In genomic region chr5:139510682-139511366, GRCm38 (mm10) we compare ENCODE assay signal across 9 mouse cellular contexts. TPM values are rescaled to one million over a fixed set of nuclear protein-coding genes. Genes with fewer than 3 reads are reported as not detected.
DNase-seq lines count a peak whose midpoint lies in the region; ATAC-seq and TF ChIP-seq lines count a peak whose summit lies in the region.
"Had no signal": no experiment of that assay in that cellular context is flagged by ENCODE, and none has a peak within 500 bp of the region (broad histone marks: within the 10 kb centered on the region; RNA-seq: fewer than 3 reads in every experiment).

No protein-coding gene starts in this region.

- no peak for TF ChIP-seq POLR2A in liver, adult 2 months (IDR thresholded peaks at IDR 0.05; ENCODE audit: extremely low read depth, insufficient read depth, low read length)

- intact Hi-C loops in left cerebral cortex, postnatal 36 days (cut with DNase I), result no loop called here

- no peaks in the 10 kb centered on the region for H3K36me3 ChIP-seq in liver, adult 2 months (ENCODE audit: control insufficient read depth, insufficient read depth, low read length)
- H3K36me3 ChIP-seq in liver, embryonic 11.5 days (ENCODE audit: control insufficient read depth, insufficient read depth, low read length), result no peaks in the 10 kb centered on the region
- H3K36me3 ChIP-seq in kidney, embryonic 16.5 days (ENCODE audit: insufficient read depth, low read length), result no peaks in the 10 kb centered on the region
- H3K36me3 ChIP-seq in stomach, postnatal 0 days (ENCODE audit: control insufficient read depth, insufficient read depth, low read length), result no peaks in the 10 kb centered on the region
- no peaks in the 10 kb centered on the region for H3K36me3 ChIP-seq in heart, embryonic 11.5 days (ENCODE audit: control insufficient read depth, insufficient read depth, low read length)

- no peak for TF ChIP-seq EP300 in stomach, postnatal 0 days (optimal IDR thresholded peaks at IDR 0.05)

- H3K27ac ChIP-seq in liver, adult 2 months (replicated peaks; ENCODE audit: insufficient read depth, low read depth, low read length), result no peak overlapping the region
- no peak overlapping the region for H3K27ac ChIP-seq in liver, embryonic 11.5 days (ENCODE audit: low read depth, low read length)
- H3K27ac ChIP-seq in kidney, embryonic 16.5 days (ENCODE audit: low read length), result no peak overlapping the region
- no peak overlapping the region for H3K27ac ChIP-seq in stomach, postnatal 0 days (replicated peaks)
- H3K27ac ChIP-seq in heart, embryonic 11.5 days (ENCODE audit: low read depth, low read length), result no peak overlapping the region

- 0 out of 2 replicates have a peak, but pooled peaks have one; percentile 5 for TF ChIP-seq CTCF in liver, adult 2 months (IDR thresholded peaks at IDR 0.05; ENCODE audit: low read depth, low read length)
- peak; percentile 50 for TF ChIP-seq CTCF in stomach, postnatal 0 days (IDR thresholded peaks at IDR 0.05; ENCODE audit: low read depth)

- H3K9me3 ChIP-seq in liver, embryonic 11.5 days (ENCODE audit: control insufficient read depth, low read length), result no peaks in the 10 kb centered on the region
- H3K9me3 ChIP-seq in kidney, embryonic 16.5 days (ENCODE audit: low read length), result no peaks in the 10 kb centered on the region
- no peaks in the 10 kb centered on the region for H3K9me3 ChIP-seq in stomach, postnatal 0 days (ENCODE audit: control insufficient read depth, low read length)
- H3K9me3 ChIP-seq in heart, embryonic 11.5 days (replicated peaks; ENCODE audit: control insufficient read depth, low read length), result 0 out of 2 replicates have a peak, but pooled peaks cover 3% of the 10 kb centered on the region

- WGBS in liver, adult 2 months, result 23% methylated on average over 17 of the region's 17 CpGs
- 20% methylated on average over 17 of the region's 17 CpGs for WGBS in liver, embryonic 11.5 days
- 12% methylated on average over 17 of the region's 17 CpGs for WGBS in kidney, embryonic 16.5 days
- 14% methylated on average over 17 of the region's 17 CpGs for WGBS in stomach, postnatal 0 days
- 16% methylated on average over 17 of the region's 17 CpGs for WGBS in heart, embryonic 11.5 days (ENCODE audit: insufficient replicate concordance)

- DNase-seq in liver, adult 2 months (ENCODE audit: extremely low read depth, low read depth, low spot score), result no peak
- no peak for DNase-seq in liver, embryonic 11.5 days (ENCODE audit: low spot score)
- peak; percentile 18 for DNase-seq in c-Kit-positive CD71-positive TER-119-positive erythroid progenitor cells, embryonic 14.5 days (ENCODE audit: low spot score)
- DNase-seq in stomach, postnatal 0 days (ENCODE audit: low spot score), result peak; percentile 73
- DNase-seq in left cerebral cortex, postnatal 36 days (ENCODE audit: low spot score in 2 of 2), result no peak
- DNase-seq in heart, adult 11 months, result no peak

- no peak overlapping the region for H3K9ac ChIP-seq in liver, adult 2 months (ENCODE audit: low read depth, low read length)
- no peak overlapping the region for H3K9ac ChIP-seq in liver, embryonic 11.5 days (ENCODE audit: low read depth, low read length)
- H3K9ac ChIP-seq in kidney, embryonic 16.5 days (replicated peaks; ENCODE audit: low read length), result no peak overlapping the region
- H3K9ac ChIP-seq in stomach, postnatal 0 days (ENCODE audit: low read length), result no peak overlapping the region
- no peak overlapping the region for H3K9ac ChIP-seq in heart, embryonic 11.5 days (ENCODE audit: low read depth, low read length)

- peaks cover 8% of the 10 kb centered on the region; the same call in 1 of the 2 replicates for H3K27me3 ChIP-seq in liver, adult 2 months (ENCODE audit: control insufficient read depth, insufficient read depth, low read length)
- H3K27me3 ChIP-seq in liver, embryonic 11.5 days (replicated peaks; ENCODE audit: control insufficient read depth, insufficient read depth, low read length), result peaks cover 18% of the 10 kb centered on the region
- 0 out of 2 replicates have a peak, but pooled peaks cover 4% of the 10 kb centered on the region for H3K27me3 ChIP-seq in kidney, embryonic 16.5 days (ENCODE audit: insufficient read depth, low read length)
- H3K27me3 ChIP-seq in stomach, postnatal 0 days (ENCODE audit: control insufficient read depth, insufficient read depth, low read length), result 0 out of 2 replicates have a peak, but pooled peaks cover 3% of the 10 kb centered on the region
- peaks cover 23% of the 10 kb centered on the region for H3K27me3 ChIP-seq in heart, embryonic 11.5 days (ENCODE audit: control insufficient read depth, insufficient read depth, low read length)

- no peak overlapping the region for H3K4me2 ChIP-seq in liver, embryonic 11.5 days
- H3K4me2 ChIP-seq in kidney, embryonic 16.5 days (replicated peaks; ENCODE audit: low read depth, low read length), result no peak overlapping the region
- H3K4me2 ChIP-seq in stomach, postnatal 0 days (replicated peaks; ENCODE audit: low read depth), result no peak overlapping the region
- H3K4me2 ChIP-seq in heart, embryonic 11.5 days, result no peak overlapping the region

- H3K79me2 ChIP-seq in liver, adult 2 months (ENCODE audit: control insufficient read depth, insufficient read depth, low read length), result no peaks in the 10 kb centered on the region

- no peak for ATAC-seq in liver, embryonic 11.5 days (replicated peaks; ENCODE audit: low FRiP score)
- ATAC-seq in kidney, embryonic 16.5 days (ENCODE audit: low FRiP score, low TSS enrichment), result peak; percentile 76; the same call in 1 of the 2 replicates
- ATAC-seq in stomach, postnatal 0 days (ENCODE audit: low FRiP score, low TSS enrichment), result peak; percentile 74
- ATAC-seq in heart, embryonic 11.5 days (replicated peaks; ENCODE audit: insufficient number of reproducible peaks, low FRiP score, low TSS enrichment), result no peak

- no peaks in the 10 kb centered on the region for H3K4me1 ChIP-seq in liver, adult 2 months (ENCODE audit: control insufficient read depth, insufficient read depth, low read length)
- 0 out of 2 replicates have a peak, but pooled peaks cover 2% of the 10 kb centered on the region for H3K4me1 ChIP-seq in liver, embryonic 11.5 days (replicated peaks; ENCODE audit: control insufficient read depth, insufficient read depth, low read length)
- H3K4me1 ChIP-seq in kidney, embryonic 16.5 days (ENCODE audit: insufficient read depth, low read length), result no peaks in the 10 kb centered on the region
- no peaks in the 10 kb centered on the region for H3K4me1 ChIP-seq in stomach, postnatal 0 days (replicated peaks; ENCODE audit: control insufficient read depth, insufficient read depth)
- no peaks in the 10 kb centered on the region for H3K4me1 ChIP-seq in heart, embryonic 11.5 days (ENCODE audit: control insufficient read depth, insufficient read depth, low read length)

- H3K4me3 ChIP-seq in liver, adult 2 months (ENCODE audit: insufficient read depth, low read depth, low read length), result no peak overlapping the region
- no peak overlapping the region for H3K4me3 ChIP-seq in liver, embryonic 11.5 days (ENCODE audit: low read depth, low read length)
- H3K4me3 ChIP-seq in kidney, embryonic 16.5 days (ENCODE audit: low read length), result no peak overlapping the region
- no peak overlapping the region for H3K4me3 ChIP-seq in stomach, postnatal 0 days (ENCODE audit: low read depth, low read length)
- no peak overlapping the region for H3K4me3 ChIP-seq in heart, embryonic 11.5 days (ENCODE audit: low read depth, low read length)

RNA-seq across cellular contexts. Expression of gene Zfand2a, which starts 26.5 kb away (rescaled TPM):
- 3.9 and 5.2 TPM in 2 replicates for total RNA-seq in liver, adult 2 months (2014; rRNA removed)
- 6.4 and 6.5 TPM in 2 replicates for polyA plus RNA-seq in liver, adult 2 months (2012; rRNA removed)
- polyA plus RNA-seq in liver, embryonic 11.5 days (2014; fragmentation: Nextera tagmentation; extraction: Ambion mirVana), result 4.6 and 5.7 TPM in 2 replicates
- polyA plus RNA-seq in kidney, embryonic 16.5 days (2015; fragmentation: Nextera tagmentation; extraction: Ambion mirVana), result 10.8 and 13.5 TPM in 2 replicates
- polyA plus RNA-seq in stomach, postnatal 0 days (2015; fragmentation: Nextera tagmentation; extraction: Ambion mirVana), result 5.3 and 6.7 TPM in 2 replicates
- 10 to 100 TPM; 63.6 to 67.6 TPM for total RNA-seq in left cerebral cortex, postnatal 36 days (2021)
- polyA plus RNA-seq in heart, embryonic 11.5 days (2014; fragmentation: Nextera tagmentation; extraction: Ambion mirVana), result 6.3 and 7.2 TPM in 2 replicates

RNA-seq across cellular contexts. Expression of gene Uncx, which starts 32.5 kb away (rescaled TPM):
- not detected in 2 replicates for total RNA-seq in liver, adult 2 months (2014; rRNA removed)
- polyA plus RNA-seq in liver, adult 2 months (2012; rRNA removed), result not detected in 2 replicates
- not detected in 2 replicates for polyA plus RNA-seq in liver, embryonic 11.5 days (2014; fragmentation: Nextera tagmentation; extraction: Ambion mirVana)
- 52.8 and 65.4 TPM in 2 replicates for polyA plus RNA-seq in kidney, embryonic 16.5 days (2015; fragmentation: Nextera tagmentation; extraction: Ambion mirVana)
- not detected in 2 replicates for polyA plus RNA-seq in stomach, postnatal 0 days (2015; fragmentation: Nextera tagmentation; extraction: Ambion mirVana)
- total RNA-seq in left cerebral cortex, postnatal 36 days (2021), result under 1 TPM in 1 of 2 experiments, not detected in 1; 0.20 TPM
- polyA plus RNA-seq in heart, embryonic 11.5 days (2014; fragmentation: Nextera tagmentation; extraction: Ambion mirVana), result 0.09 TPM in 1 of 2 replicates, not detected in the other
- total RNA-seq: hematopoietic stem cell, adult 5-6 weeks had no signal

RNA-seq across cellular contexts. Expression of gene 3110082I17Rik, which starts 50.5 kb away (rescaled TPM):
- total RNA-seq in liver, adult 2 months (2014; rRNA removed), result 1.6 and 2.6 TPM in 2 replicates
- polyA plus RNA-seq in liver, adult 2 months (2012; rRNA removed), result 2.2 and 7.4 TPM in 2 replicates
- polyA plus RNA-seq in liver, embryonic 11.5 days (2014; fragmentation: Nextera tagmentation; extraction: Ambion mirVana), result 49.4 and 52.0 TPM in 2 replicates
- polyA plus RNA-seq in kidney, embryonic 16.5 days (2015; fragmentation: Nextera tagmentation; extraction: Ambion mirVana), result 44.1 and 46.1 TPM in 2 replicates
- 19.2 and 19.7 TPM in 2 replicates for polyA plus RNA-seq in stomach, postnatal 0 days (2015; fragmentation: Nextera tagmentation; extraction: Ambion mirVana)
- 10 to 100 TPM; 15.3 to 17.0 TPM for total RNA-seq in left cerebral cortex, postnatal 36 days (2021)
- polyA plus RNA-seq in heart, embryonic 11.5 days (2014; fragmentation: Nextera tagmentation; extraction: Ambion mirVana), result 19.3 and 21.9 TPM in 2 replicates

Comparison
In these comparisons a context has a peak if more than half of its experiments do, and no peak if none do; other contexts are left out.
1. DNase-seq: peak in c-Kit-positive CD71-positive TER-119-positive erythroid progenitor cells, embryonic 14.5 days (single experiment) and stomach, postnatal 0 days (single experiment); none in liver, adult 2 months (single experiment), liver, embryonic 11.5 days (single experiment), left cerebral cortex, postnatal 36 days (0 of 2) and heart, adult 11 months (single experiment).
2. ATAC-seq: peak in kidney, embryonic 16.5 days (single experiment) and stomach, postnatal 0 days (single experiment); none in liver, embryonic 11.5 days (single experiment) and heart, embryonic 11.5 days (single experiment).
3. RNA of gene Uncx, which starts 32.5 kb away (polyA plus RNA-seq): 52.8 to 65.4 TPM in kidney, embryonic 16.5 days; 0.09 TPM in heart, embryonic 11.5 days, not detected in liver, embryonic 11.5 days, not detected in liver, adult 2 months and not detected in stomach, postnatal 0 days; every median in the first group is over 10 times any median in the second.